Mouse (Mus musculus): Measurements from ENCODE around the gene Gm4707.
"Not testable (repeated sequence)": the region's sequence is repeated elsewhere in the genome, so short reads cannot be mapped to it uniquely, and the experiment has no call there.

Gm4707 gene

GRCm38 (mm10) chr17:71444718-71445117 lies 15.0 kb downstream of the Gm4707 start:
- DNase-seq (ENCODE audit: low read depth, low spot score): no peak

GRCm38 (mm10) chr17:71444126-71444525 lies 15.6 kb downstream of the Gm4707 start:
- no peak for DNase-seq (ENCODE audit: low read depth, low spot score)

GRCm38 (mm10) chr17:71443273-71443672 lies 16.4 kb downstream of the Gm4707 start:
- DNase-seq (ENCODE audit: low read depth, low spot score): no peak

GRCm38 (mm10) chr17:71422502-71422901 lies 37.2 kb downstream of the Gm4707 start:
- not testable (repeated sequence) for DNase-seq (ENCODE audit: low read depth, low spot score)

GRCm38 (mm10) chr17:71419448-71419847 lies 40.3 kb downstream of the Gm4707 start:
- not testable (repeated sequence) for DNase-seq (ENCODE audit: low read depth, low spot score)

DNA sequence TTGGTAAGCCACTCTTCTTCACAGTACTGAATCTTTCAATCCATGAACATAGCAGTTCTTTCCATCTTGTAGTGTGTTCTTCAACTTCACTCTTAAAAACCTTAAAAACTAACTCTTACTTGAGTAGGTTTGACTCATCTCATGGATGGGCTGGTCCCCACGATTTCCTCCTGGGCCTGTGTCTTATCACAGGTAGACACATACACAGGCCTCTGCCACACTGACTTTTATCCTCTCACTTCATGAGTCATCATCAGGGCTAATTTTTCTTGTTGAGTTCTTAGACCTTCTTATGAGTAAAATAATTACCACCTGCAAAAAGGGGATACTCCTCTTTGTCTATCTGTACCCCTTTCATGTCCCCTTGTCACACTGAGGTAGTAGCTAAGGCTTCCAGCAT lies 42.7 kb downstream of the Gm4707 start:
- no peak for DNase-seq (ENCODE audit: low read depth, low spot score)
